Mouse (Mus musculus) liver, adult 2 months (tissue): ENCODE data around the gene Trim67.

Experiments
- CTCF ChIP-seq: fragments of 200-500 bp; IDR thresholded peaks from 2 replicates; pipeline ENCODE4 v1.5.1; 2011; ENCODE audit warnings: low read depth, low read length, control low read depth
- POLR2A ChIP-seq: fragments of 200-500 bp; IDR thresholded peaks from 2 replicates; pipeline ENCODE4 v1.6.1; 2011; ENCODE audit warnings: low read length, control low read depth; ENCODE audit not compliant: insufficient read depth; ENCODE audit errors: extremely low read depth

DNA sequence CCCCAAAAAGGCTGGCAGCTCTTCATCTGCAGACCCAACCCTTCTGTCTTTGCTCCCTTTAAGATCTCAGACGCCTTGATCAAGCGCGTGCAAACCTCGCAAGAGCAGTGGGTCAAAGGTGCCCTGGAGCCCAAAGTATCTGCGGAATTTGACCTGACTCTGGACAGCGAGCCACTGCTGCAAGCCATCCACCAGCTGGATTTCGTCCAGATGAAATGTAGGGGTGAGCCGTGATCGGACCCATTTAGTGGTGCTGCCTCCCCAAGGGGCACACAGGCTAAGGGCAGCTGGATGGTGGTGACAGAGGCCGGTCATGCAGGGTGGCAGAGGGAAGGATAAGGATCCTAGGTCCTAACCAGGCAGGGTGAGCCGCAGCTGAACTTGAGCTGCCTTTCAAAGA, 27.2 kb downstream of the Trim67 start:
- TF ChIP-seq CTCF (no peak), POLR2A (no peak)
